ENCODE assay signal across 8 mouse cellular contexts in genomic region chr4:148306406-148307083, GRCm38 (mm10). TPM values are rescaled to one million over a fixed set of nuclear protein-coding genes. Genes with fewer than 3 reads are reported as not detected.
A peak's percentile ranks its signal among the peaks of the same experiment; 100 is the strongest.
DNase-seq lines count a peak whose midpoint lies in the region; ATAC-seq lines count a peak whose summit lies in the region.

No protein-coding gene starts in this region.

- intact Hi-C loops in heart, postnatal 36 days (cut with DNase I): no loop called here

- H3K4me1 ChIP-seq in limb, embryonic 12.5 days (replicated peaks): peaks cover 9% of the 10 kb centered on the region
- H3K4me1 ChIP-seq in midbrain, embryonic 12.5 days: peaks cover 15% of the 10 kb centered on the region

- DNase-seq in right cerebral cortex, adult 18-20 months: peak; percentile 43
- no peak for DNase-seq in right cerebral cortex, postnatal 14 days
- peak; percentile 4 for DNase-seq in heart, postnatal 36 days
- DNase-seq in natural killer cell, adult 2 months (ENCODE audit: low spot score in 2 of 2): no peak
- no peak for DNase-seq in thymus, postnatal 36 days

- no peak overlapping the region for H3K4me3 ChIP-seq in limb, embryonic 12.5 days (replicated peaks)
- H3K4me3 ChIP-seq in midbrain, embryonic 12.5 days: no peak overlapping the region

- H3K9ac ChIP-seq in limb, embryonic 12.5 days (replicated peaks): no peak overlapping the region
- H3K9ac ChIP-seq in midbrain, embryonic 12.5 days (replicated peaks): no peak overlapping the region; the same call in 1 of the 2 replicates

- H3K27ac ChIP-seq in limb, embryonic 12.5 days: peak overlapping the region; percentile 45
- peak overlapping the region; percentile 25; the same call in 1 of the 2 replicates for H3K27ac ChIP-seq in midbrain, embryonic 12.5 days (replicated peaks)

- ATAC-seq in common myeloid progenitor, adult 5-6 weeks (replicated peaks; ENCODE audit: low read depth, poor library complexity, severe bottlenecking): peak; percentile 36; the same call in 1 of the 2 replicates
- 0 out of 2 replicates have a peak, but pooled peaks have one; percentile 15 for ATAC-seq in limb, embryonic 12.5 days (ENCODE audit: insufficient number of reproducible peaks, insufficient read depth, low FRiP score, low TSS enrichment, low read depth)
- peak; percentile 42; the same call in 1 of the 2 replicates for ATAC-seq in midbrain, embryonic 12.5 days (ENCODE audit: low FRiP score, low read depth)

- peaks cover 3% of the 10 kb centered on the region; the same call in 1 of the 2 replicates for H3K27me3 ChIP-seq in limb, embryonic 12.5 days
- peaks cover 13% of the 10 kb centered on the region; the same call in 1 of the 2 replicates for H3K27me3 ChIP-seq in midbrain, embryonic 12.5 days

- no peak overlapping the region for H3K4me2 ChIP-seq in limb, embryonic 12.5 days
- no peak overlapping the region for H3K4me2 ChIP-seq in midbrain, embryonic 12.5 days (replicated peaks)

- H3K36me3 ChIP-seq in limb, embryonic 12.5 days: no peaks in the 10 kb centered on the region
- H3K36me3 ChIP-seq in midbrain, embryonic 12.5 days: no peaks in the 10 kb centered on the region

- WGBS in limb, embryonic 12.5 days: 11% methylated on average over 16 of the region's 16 CpGs
- whole genome bisulfite sequencing in midbrain, embryonic 12.5 days: 30% methylated on average over 16 of the region's 16 CpGs

- no peaks in the 10 kb centered on the region for H3K9me3 ChIP-seq in limb, embryonic 12.5 days
- H3K9me3 ChIP-seq in midbrain, embryonic 12.5 days: no peaks in the 10 kb centered on the region

RNA-seq across cellular contexts. Expression of gene Disp3, which starts 18.8 kb away (rescaled TPM):
- not detected in 2 replicates for total RNA-seq in common myeloid progenitor, adult 5-6 weeks (2017)
- total RNA-seq in heart, postnatal 36 days (2021): not detected
- 0.28 and 0.59 TPM in 2 replicates for polyA plus RNA-seq in limb, embryonic 12.5 days (2016; fragmentation: Nextera tagmentation; extraction: Ambion mirVana)
- 7.8 and 9.4 TPM in 2 replicates for polyA plus RNA-seq in midbrain, embryonic 12.5 days (2016; fragmentation: Nextera tagmentation; extraction: Ambion mirVana)

Comparison
In these comparisons a context has a peak if more than half of its experiments do, and no peak if none do; other contexts are left out.
1. DNase-seq: peak in right cerebral cortex, adult 18-20 months (single experiment) and heart, postnatal 36 days (2 of 2); none in right cerebral cortex, postnatal 14 days (single experiment), natural killer cell, adult 2 months (0 of 2) and thymus, postnatal 36 days (0 of 2).
2. Peak in every context shown above with its lines, with median percentiles within 50 percentile points of each other: ATAC-seq.